Mouse (Mus musculus) liver, embryonic 14.5 days (tissue): Measurements from ENCODE around the gene 1700021F05Rik. TPM values are rescaled to one million over a fixed set of nuclear protein-coding genes. Genes with fewer than 3 reads are reported as not detected.

Experiments
- ATAC-seq: fragments of 200-750 bp; cut with Nextera tagmentation; 2 replicates; pipeline ENCODE4 v1.8.0; 2017; ENCODE audit warnings: moderate number of reproducible peaks, mild to moderate bottlenecking, moderate library complexity; ENCODE audit not compliant: insufficient read depth
- DNase-seq, 3 experiments: peaks; one replicate each; pipeline ENCODE4 v3.0.0-alpha.2; 2012 to 2013; ENCODE audit warnings: low read depth in 3 of 3, low spot score in 3 of 3
- H3K27ac ChIP-seq: fragments of 300-500 bp; sonication (generic); 2 replicates; pipeline ENCODE4 v1.5.1; 2014; ENCODE audit warnings: moderate library complexity, mild to moderate bottlenecking, control low read depth, inconsistent platforms
- H3K27me3 ChIP-seq: fragments of 300-500 bp; sonication (generic); 2 replicates; pipeline ENCODE4 v1.6.1; 2014; ENCODE audit warnings: mild to moderate bottlenecking, low read length, moderate library complexity; ENCODE audit not compliant: control insufficient read depth, insufficient read depth
- H3K36me3 ChIP-seq: fragments of 300-500 bp; sonication (generic); replicated peaks from 2 replicates; pipeline ENCODE4 v1.6.1; 2014; ENCODE audit warnings: low read depth; ENCODE audit not compliant: control insufficient read depth, insufficient read depth
- H3K4me1 ChIP-seq, 2 experiments: fragments of 200-500 bp in 1 of 2; fragments of 300-500 bp in 1 of 2; sonication (generic) in 1 of 2; replicated peaks; 2 replicates each; pipeline ENCODE4 v1.6.1; 2012 to 2014; ENCODE audit warnings: antibody characterized with exemption in 1 of 2, inconsistent platforms in 1 of 2, low read length in 1 of 2; ENCODE audit not compliant: control insufficient read depth in 2 of 2, insufficient read depth in 2 of 2
- H3K4me2 ChIP-seq: fragments of 300-500 bp; sonication (generic); 2 replicates; pipeline ENCODE4 v1.6.1; 2014; ENCODE audit warnings: low read depth, mild to moderate bottlenecking, control low read depth, moderate library complexity
- H3K4me3 ChIP-seq, 2 experiments: fragments of 200-500 bp in 1 of 2; fragments of 300-500 bp in 1 of 2; sonication (generic) in 1 of 2; 2 replicates each; pipeline ENCODE4 v1.5.1; 2012 to 2014; ENCODE audit warnings: low read depth in 2 of 2, low read length in 2 of 2, mild to moderate bottlenecking in 2 of 2, control low read depth in 1 of 2, inconsistent platforms in 1 of 2, moderate library complexity in 1 of 2; ENCODE audit not compliant: insufficient read depth in 1 of 2
- H3K9ac ChIP-seq: fragments of 300-500 bp; sonication (generic); replicated peaks from 2 replicates; pipeline ENCODE4 v1.6.1; 2014; ENCODE audit warnings: mild to moderate bottlenecking, control low read depth, moderate library complexity
- H3K9me3 ChIP-seq: fragments of 300-500 bp; sonication (generic); 2 replicates; pipeline ENCODE4 v1.6.1; 2016; ENCODE audit warnings: low read length, mixed read lengths; ENCODE audit not compliant: control insufficient read depth
- CTCF ChIP-seq: IDR thresholded peaks from 2 replicates; pipeline ENCODE4 v1.5.1; 2016; ENCODE audit warnings: antibody characterized with exemption, low read depth, control low read depth
- EP300 ChIP-seq: IDR thresholded peaks from 2 replicates; pipeline ENCODE4 v1.6.1; 2016; ENCODE audit warnings: antibody characterized with exemption, low read depth
- WGBS: fragments of 180-500 bp; shearing (Covaris S2); extraction: QIAGEN DNeasy Blood & Tissue Kit; methylation state at CpG from one replicate; pipeline ENCODE4 v1.1.7; 2014; ENCODE audit not compliant: insufficient replicate concordance; 5-methylcytosine and 5-hydroxymethylcytosine counted together
- polyA plus RNA-seq, 2 experiments: library from polyadenylated mRNA; depleted of rRNA in 1 of 2; stranded (reverse) in 1 of 2; unstranded in 1 of 2; fragments of >200 nt; fragmentation: Nextera tagmentation in 1 of 2; extraction: Ambion mirVana in 1 of 2; gene quantifications; 2 replicates each; pipeline versions ENCODE4 v1.2.1 to v1.2.3; 2012 to 2014

Gene 1700021F05Rik
- polyA plus RNA-seq, 2 experiments = 11.6 to 30.7 TPM

- DNase-seq (no peak), ATAC-seq (0 out of 2 replicates have a peak, but pooled peaks have one; percentile 0)
- 35% methylated on average over 8 of the region's 8 CpGs for WGBS
- Histone ChIP-seq H3K4me1 (peaks cover 4 to 13% of the 10 kb centered on the region in 2 experiments), H3K4me2 (peak overlapping the region; percentile 57), H3K9me3 (no peaks in the 10 kb centered on the region), H3K27ac (no peak overlapping the region), H3K27me3 (no peaks in the 10 kb centered on the region), H3K4me3 (peak overlapping the region in 1 of 2 experiments; percentile 89; a peak in 2 of 4 replicates), H3K9ac (peak overlapping the region; percentile 24), H3K36me3 (no peaks in the 10 kb centered on the region)
- TF ChIP-seq EP300 (no peak), CTCF (no peak)
Observed at GRCm38 (mm10) chr10:43541153-43541544, 355 bp upstream of the 1700021F05Rik start.

GRCm38 (mm10) chr10:43539746-43540310, 966 bp downstream of the 1700021F05Rik start:
- H3K9me3 ChIP-seq = no peaks in the 10 kb centered on the region
- peak overlapping the region; percentile 89 for H3K9ac ChIP-seq
- H3K4me2 ChIP-seq = peak overlapping the region; percentile 57
- no peak for ATAC-seq
- H3K27ac ChIP-seq = no peak overlapping the region
- peaks cover 4 to 13% of the 10 kb centered on the region in 2 experiments for H3K4me1 ChIP-seq
- DNase-seq = no peak
- peak overlapping the region; percentile 89 to 90 for H3K4me3 ChIP-seq
- TF ChIP-seq EP300 (no peak), CTCF (no peak)
- 11% methylated on average over 12 of the region's 12 CpGs for WGBS
- H3K27me3 ChIP-seq = no peaks in the 10 kb centered on the region
- H3K36me3 ChIP-seq = no peaks in the 10 kb centered on the region

DNA sequence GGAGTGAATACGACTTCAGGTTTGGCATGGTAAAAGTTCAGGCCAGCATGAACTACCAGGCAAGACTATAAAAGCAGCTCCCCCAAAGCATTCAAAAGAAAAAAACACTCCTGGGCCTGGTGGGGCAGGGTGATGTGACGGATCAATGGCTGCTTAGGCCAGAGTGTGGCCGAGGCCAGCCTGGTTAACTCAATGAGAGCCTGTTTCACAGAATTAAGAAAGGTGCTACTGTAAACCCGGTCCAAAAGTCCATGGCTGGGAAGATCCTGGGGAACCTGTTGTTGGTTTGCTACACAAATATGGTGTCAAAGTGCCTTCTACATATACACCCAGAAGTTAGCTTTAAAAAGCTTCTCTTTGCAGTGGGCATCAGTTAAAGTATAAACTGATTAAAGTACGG, 2.0 kb downstream of the 1700021F05Rik start:
- Histone ChIP-seq H3K4me2 (peak overlapping the region; percentile 57; the same call in 1 of the 2 replicates), H3K36me3 (no peaks in the 10 kb centered on the region), H3K4me3 (no peak overlapping the region), H3K9me3 (no peaks in the 10 kb centered on the region), H3K9ac (no peak overlapping the region; the same call in 1 of the 2 replicates), H3K27me3 (no peaks in the 10 kb centered on the region), H3K27ac (no peak overlapping the region), H3K4me1 (peaks cover 4 to 13% of the 10 kb centered on the region in 2 experiments)
- ATAC-seq (no peak), DNase-seq (no peak)
- TF ChIP-seq EP300 (no peak), CTCF (no peak)
- WGBS = 74% methylated on average over 5 of the region's 5 CpGs

GRCm38 (mm10) chr10:43537652-43538051, 3.1 kb downstream of the 1700021F05Rik start:
- Histone ChIP-seq H3K4me3 (no peak overlapping the region), H3K4me1 (peaks cover 4 to 13% of the 10 kb centered on the region in 2 experiments), H3K27me3 (no peaks in the 10 kb centered on the region), H3K36me3 (no peaks in the 10 kb centered on the region), H3K9ac (no peak overlapping the region), H3K4me2 (no peak overlapping the region), H3K9me3 (no peaks in the 10 kb centered on the region), H3K27ac (no peak overlapping the region)
- 84% methylated on average over 7 of the region's 7 CpGs for WGBS
- DNase-seq = no peak
- ATAC-seq = no peak
- TF ChIP-seq CTCF (no peak), EP300 (no peak)

GRCm38 (mm10) chr10:43534382-43534781, 6.4 kb downstream of the 1700021F05Rik start:
- Histone ChIP-seq H3K4me3 (no peak overlapping the region), H3K4me2 (no peak overlapping the region), H3K9ac (no peak overlapping the region), H3K27ac (no peak overlapping the region), H3K9me3 (no peaks in the 10 kb centered on the region), H3K4me1 (peaks cover under 1 to 5% of the 10 kb centered on the region in 2 experiments), H3K27me3 (no peaks in the 10 kb centered on the region), H3K36me3 (no peaks in the 10 kb centered on the region; the same call in 1 of the 2 replicates)
- TF ChIP-seq CTCF = no peak
- ATAC-seq = no peak
- WGBS = 18% methylated on average over 1 of the region's 1 CpGs
- DNase-seq = no peak
